Mouse (Mus musculus): ENCODE data around the gene Ggta1. TPM values are rescaled to one million over a fixed set of nuclear protein-coding genes. Genes with fewer than 3 reads are reported as not detected.

The Ggta1 gene
- polyA plus RNA-seq, 1 experiment = 16.2 TPM

- 36% methylated on average over 6 of the region's 6 CpGs for WGBS
- Histone ChIP-seq H3K4me1 (ENCODE audit: control insufficient read depth, insufficient read depth, low read length) (peaks cover 20% of the 10 kb centered on the region), H3K4me3 (replicated peaks; ENCODE audit: control insufficient read depth, low read depth, low read length) (no peak overlapping the region), H3K27ac (ENCODE audit: control insufficient read depth, insufficient read depth, low read depth, low read length, poor library complexity) (peak overlapping the region; percentile 60; the same call in 1 of the 2 replicates)
- TF ChIP-seq POLR2A (IDR thresholded peaks at IDR 0.05; ENCODE audit: borderline replicate concordance, control insufficient read depth, low read depth, low read length) = no peak
- TF ChIP-seq CTCF (IDR thresholded peaks at IDR 0.05; ENCODE audit: control insufficient read depth, insufficient read depth, low read length) = no peak
These were observed 42.7 kb upstream of the Ggta1 start for GRCm38 (mm10) chr2:35505519-35506286.

- H3K27ac ChIP-seq (ENCODE audit: control insufficient read depth, insufficient read depth, low read depth, low read length, poor library complexity) = peak overlapping the region; percentile 79
- TF ChIP-seq POLR2A (IDR thresholded peaks at IDR 0.05; ENCODE audit: borderline replicate concordance, control insufficient read depth, low read depth, low read length) (no peak), CTCF (IDR thresholded peaks at IDR 0.05; ENCODE audit: control insufficient read depth, insufficient read depth, low read length) (no peak)
- WGBS = 10% methylated on average over 7 of the region's 7 CpGs
- H3K4me3 ChIP-seq (replicated peaks; ENCODE audit: control insufficient read depth, low read depth, low read length) = no peak overlapping the region
- H3K4me1 ChIP-seq (ENCODE audit: control insufficient read depth, insufficient read depth, low read length) = peaks cover 22% of the 10 kb centered on the region
These were observed 41.4 kb upstream of the Ggta1 start for GRCm38 (mm10) chr2:35504417-35504776.

- Histone ChIP-seq H3K27ac (ENCODE audit: control insufficient read depth, insufficient read depth, low read depth, low read length, poor library complexity) (peak overlapping the region; percentile 79), H3K4me1 (ENCODE audit: control insufficient read depth, insufficient read depth, low read length) (peaks cover 25% of the 10 kb centered on the region), H3K4me3 (replicated peaks; ENCODE audit: control insufficient read depth, low read depth, low read length) (no peak overlapping the region)
- TF ChIP-seq CTCF (IDR thresholded peaks at IDR 0.05; ENCODE audit: control insufficient read depth, insufficient read depth, low read length) (no peak), POLR2A (IDR thresholded peaks at IDR 0.05; ENCODE audit: borderline replicate concordance, control insufficient read depth, low read depth, low read length) (no peak)
- WGBS = 8% methylated on average over 8 of the region's 8 CpGs
These were observed 40.8 kb upstream of the Ggta1 start for GRCm38 (mm10) chr2:35503723-35504416.

GRCm38 (mm10) chr2:35503021-35503722 lies 40.1 kb upstream of the Ggta1 start:
- TF ChIP-seq CTCF (IDR thresholded peaks at IDR 0.05; ENCODE audit: control insufficient read depth, insufficient read depth, low read length) (no peak), POLR2A (IDR thresholded peaks at IDR 0.05; ENCODE audit: borderline replicate concordance, control insufficient read depth, low read depth, low read length) (no peak)
- peak overlapping the region; percentile 79 for H3K27ac ChIP-seq (ENCODE audit: control insufficient read depth, insufficient read depth, low read depth, low read length, poor library complexity)
- WGBS = 45% methylated on average over 12 of the region's 12 CpGs
- H3K4me3 ChIP-seq (replicated peaks; ENCODE audit: control insufficient read depth, low read depth, low read length) = no peak overlapping the region
- H3K4me1 ChIP-seq (ENCODE audit: control insufficient read depth, insufficient read depth, low read length) = peaks cover 25% of the 10 kb centered on the region

GRCm38 (mm10) chr2:35502561-35502960 lies 39.5 kb upstream of the Ggta1 start:
- Histone ChIP-seq H3K27ac (ENCODE audit: control insufficient read depth, insufficient read depth, low read depth, low read length, poor library complexity) (no peak overlapping the region), H3K4me3 (replicated peaks; ENCODE audit: control insufficient read depth, low read depth, low read length) (no peak overlapping the region), H3K4me1 (ENCODE audit: control insufficient read depth, insufficient read depth, low read length) (peaks cover 25% of the 10 kb centered on the region)
- TF ChIP-seq POLR2A (IDR thresholded peaks at IDR 0.05; ENCODE audit: borderline replicate concordance, control insufficient read depth, low read depth, low read length) (no peak), CTCF (IDR thresholded peaks at IDR 0.05; ENCODE audit: control insufficient read depth, insufficient read depth, low read length) (no peak)
- 69% methylated on average over 3 of the region's 3 CpGs for WGBS

- no peak overlapping the region for H3K4me3 ChIP-seq (replicated peaks; ENCODE audit: control insufficient read depth, low read depth, low read length)
- H3K4me1 ChIP-seq (ENCODE audit: control insufficient read depth, insufficient read depth, low read length) = peaks cover 33% of the 10 kb centered on the region
- H3K27ac ChIP-seq (ENCODE audit: control insufficient read depth, insufficient read depth, low read depth, low read length, poor library complexity) = peak overlapping the region; percentile 22; the same call in 1 of the 2 replicates
- 48% methylated on average over 7 of the region's 7 CpGs for WGBS
- TF ChIP-seq CTCF (IDR thresholded peaks at IDR 0.05; ENCODE audit: control insufficient read depth, insufficient read depth, low read length) (no peak), POLR2A (IDR thresholded peaks at IDR 0.05; ENCODE audit: borderline replicate concordance, control insufficient read depth, low read depth, low read length) (no peak)
These were observed 36.4 kb upstream of the Ggta1 start for GRCm38 (mm10) chr2:35499474-35499873.

GRCm38 (mm10) chr2:35498961-35499360 lies 35.9 kb upstream of the Ggta1 start:
- peaks cover 27% of the 10 kb centered on the region for H3K4me1 ChIP-seq (ENCODE audit: control insufficient read depth, insufficient read depth, low read length)
- H3K27ac ChIP-seq (ENCODE audit: control insufficient read depth, insufficient read depth, low read depth, low read length, poor library complexity) = no peak overlapping the region
- TF ChIP-seq CTCF (IDR thresholded peaks at IDR 0.05; ENCODE audit: control insufficient read depth, insufficient read depth, low read length) (no peak), POLR2A (IDR thresholded peaks at IDR 0.05; ENCODE audit: borderline replicate concordance, control insufficient read depth, low read depth, low read length) (no peak)
- WGBS = 21% methylated on average over 3 of the region's 3 CpGs
- H3K4me3 ChIP-seq (replicated peaks; ENCODE audit: control insufficient read depth, low read depth, low read length) = no peak overlapping the region

- TF ChIP-seq POLR2A (IDR thresholded peaks at IDR 0.05; ENCODE audit: borderline replicate concordance, control insufficient read depth, low read depth, low read length) = no peak
- TF ChIP-seq CTCF (IDR thresholded peaks at IDR 0.05; ENCODE audit: control insufficient read depth, insufficient read depth, low read length) = no peak
- Histone ChIP-seq H3K27ac (ENCODE audit: control insufficient read depth, insufficient read depth, low read depth, low read length, poor library complexity) (no peak overlapping the region), H3K4me1 (ENCODE audit: control insufficient read depth, insufficient read depth, low read length) (peaks cover 27% of the 10 kb centered on the region), H3K4me3 (replicated peaks; ENCODE audit: control insufficient read depth, low read depth, low read length) (no peak overlapping the region)
- WGBS = 44% methylated on average over 2 of the region's 2 CpGs
These were observed 34.7 kb upstream of the Ggta1 start for GRCm38 (mm10) chr2:35497662-35498196.
